Mouse (Mus musculus) myocyte (in vitro differentiated cells): ENCODE measurements at regions not wholly inside any gene's neighbourhood (a gene's known extent, or its start where the extent isn't known, plus 50 kb on each side); places are given as distances from the start of the nearest gene placed in this dataset.

ENCODE experiments used
- H3K27me3 ChIP-seq: one replicate; pipeline ENCODE4 v1.6.1; 2011; ENCODE audit not compliant: control insufficient read depth, insufficient read depth, insufficient read length
- H3K36me3 ChIP-seq: one replicate; pipeline ENCODE4 v1.6.1; 2011; ENCODE audit not compliant: control insufficient read depth, insufficient read depth
- H3K4me2 ChIP-seq: one replicate; pipeline ENCODE4 v1.6.1; 2011; ENCODE audit warnings: low read depth, control low read depth
- H3K4me3 ChIP-seq: one replicate; pipeline ENCODE4 v1.5.1; 2011; ENCODE audit warnings: mild to moderate bottlenecking, control low read depth, moderate library complexity
- H3K79me2 ChIP-seq: one replicate; pipeline ENCODE4 v1.6.1; 2011; ENCODE audit not compliant: control insufficient read depth, insufficient read depth
- H3ac ChIP-seq: one replicate; pipeline ENCODE4 v1.6.1; 2011; ENCODE audit not compliant: control insufficient read depth, insufficient read length
- CEBPB ChIP-seq: IDR thresholded peaks from 2 replicates; pipeline ENCODE4 v1.6.1; 2011; ENCODE audit warnings: mild to moderate bottlenecking, moderate library complexity; ENCODE audit not compliant: poor library complexity, insufficient read depth, severe bottlenecking
- E2F4 ChIP-seq: IDR thresholded peaks from one replicate; pipeline ENCODE4 v1.6.1; 2011; ENCODE audit warnings: mild to moderate bottlenecking, control low read depth, moderate library complexity; ENCODE audit not compliant: insufficient read depth
- MAX ChIP-seq: IDR thresholded peaks from one replicate; pipeline ENCODE4 v1.6.1; 2011; ENCODE audit warnings: low read depth, mild to moderate bottlenecking, control low read depth
- MYOD1 ChIP-seq, 3 experiments: IDR thresholded peaks; one replicate each; pipeline ENCODE4 v1.6.1; 2011; ENCODE audit warnings: control low read depth in 2 of 3, low read depth in 2 of 3, mild to moderate bottlenecking in 2 of 3, moderate library complexity in 1 of 3; ENCODE audit not compliant: insufficient read length in 2 of 3, control insufficient read depth in 1 of 3
- MYOG ChIP-seq, 3 experiments: IDR thresholded peaks; one replicate each; pipeline ENCODE4 v1.6.1; 2011; ENCODE audit warnings: control low read depth in 2 of 3, low read depth in 2 of 3, mild to moderate bottlenecking in 2 of 3; ENCODE audit not compliant: insufficient read length in 2 of 3, control insufficient read depth in 1 of 3, insufficient read depth in 1 of 3
- POLR2A ChIP-seq: IDR thresholded peaks from one replicate; pipeline ENCODE4 v1.6.1; 2011; ENCODE audit warnings: low read depth, mild to moderate bottlenecking, control low read depth, moderate library complexity; ENCODE audit not compliant: insufficient read length
- POLR2AphosphoS2 ChIP-seq: IDR thresholded peaks from one replicate; pipeline ENCODE4 v1.6.1; 2011; ENCODE audit warnings: low read depth, control low read depth; ENCODE audit not compliant: insufficient read length
- REST ChIP-seq: IDR thresholded peaks from one replicate; pipeline ENCODE4 v1.6.1; 2011; ENCODE audit warnings: mild to moderate bottlenecking, control low read depth, moderate library complexity; ENCODE audit not compliant: insufficient read depth, insufficient read length
- SRF ChIP-seq: IDR thresholded peaks from one replicate; pipeline ENCODE4 v1.6.1; 2011; ENCODE audit warnings: low read depth; ENCODE audit not compliant: control insufficient read depth, insufficient read length
- TCF12 ChIP-seq: IDR thresholded peaks from one replicate; pipeline ENCODE4 v1.6.1; 2011; ENCODE audit warnings: mild to moderate bottlenecking, control low read depth; ENCODE audit not compliant: poor library complexity, insufficient read depth, severe bottlenecking
- TCF3 ChIP-seq: IDR thresholded peaks from one replicate; pipeline ENCODE4 v1.6.1; 2011; ENCODE audit warnings: low read depth, control low read depth; ENCODE audit not compliant: insufficient read length
- USF1 ChIP-seq: IDR thresholded peaks from one replicate; pipeline ENCODE4 v1.6.1; 2011; ENCODE audit warnings: low read depth, mild to moderate bottlenecking, control low read depth, moderate library complexity

DNA sequence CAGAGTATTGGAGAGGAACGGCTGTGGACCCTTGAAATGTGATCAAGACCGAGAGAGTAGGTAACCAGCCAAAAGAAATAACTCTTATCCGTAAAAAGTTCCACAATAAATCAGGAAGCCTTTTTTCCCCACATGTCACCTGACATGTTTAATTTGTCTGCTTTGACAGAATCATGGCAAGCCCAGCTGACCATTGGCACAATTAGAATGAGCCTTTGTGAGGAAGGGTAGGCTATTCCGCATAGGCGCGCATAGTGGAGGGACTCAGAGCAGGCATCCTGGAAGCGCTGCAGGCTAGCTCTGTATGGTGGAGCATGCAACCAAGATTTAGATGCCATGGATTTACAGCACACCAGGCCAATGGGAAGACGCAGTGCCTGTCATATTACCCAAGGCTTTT is 316.5 kb upstream of the Npvf start:
- H3K27me3 ChIP-seq, result peaks cover 9% of the 10 kb centered on the region
- no peaks in the 10 kb centered on the region for H3K79me2 ChIP-seq
- H3ac ChIP-seq, result no peak overlapping the region
- H3K36me3 ChIP-seq, result no peaks in the 10 kb centered on the region
- H3K4me2 ChIP-seq, result no peak overlapping the region
- no peak overlapping the region for H3K4me3 ChIP-seq
- TF ChIP-seq MYOD1 (IDR thresholded peaks at IDR 0.05; ENCODE audit: control insufficient read depth in 1 of 3, insufficient read length in 2 of 3, low read depth in 2 of 3) (no peak), CEBPB (no peak), MYOG (IDR thresholded peaks at IDR 0.05; ENCODE audit: control insufficient read depth in 1 of 3, insufficient read depth in 1 of 3, insufficient read length in 2 of 3, low read depth in 2 of 3) (no peak), POLR2A (no peak), USF1 (no peak), TCF3 (no peak), SRF (no peak), POLR2AphosphoS2 (no peak), E2F4 (no peak), TCF12 (no peak), MAX (no peak)

DNA sequence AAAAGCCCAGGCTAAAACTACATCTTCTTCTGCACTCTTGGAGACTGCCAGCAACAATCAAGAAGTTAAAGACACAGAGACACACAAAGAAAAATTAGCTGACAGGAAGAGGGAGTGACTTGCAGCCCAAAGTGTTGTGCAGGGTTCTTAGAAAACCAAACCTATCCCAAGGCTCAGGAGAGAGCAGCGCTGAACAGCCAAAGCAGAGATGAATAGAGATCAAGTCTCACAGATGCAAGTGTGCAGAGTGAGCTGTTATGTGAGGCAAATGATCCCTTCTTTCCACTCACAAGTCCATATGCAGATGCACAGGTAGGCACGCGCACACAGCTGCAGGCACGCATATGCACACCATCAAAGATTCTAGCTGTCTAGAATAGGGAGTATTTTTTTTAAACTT is 318.0 kb upstream of the Npvf start:
- no peak overlapping the region for H3ac ChIP-seq
- H3K4me2 ChIP-seq, result no peak overlapping the region
- H3K36me3 ChIP-seq, result no peaks in the 10 kb centered on the region
- no peak overlapping the region for H3K4me3 ChIP-seq
- TF ChIP-seq MYOD1 (IDR thresholded peaks at IDR 0.05; ENCODE audit: control insufficient read depth in 1 of 3, insufficient read length in 2 of 3, low read depth in 2 of 3) (no peak), USF1 (no peak), MAX (no peak), E2F4 (no peak)
- peaks cover 5% of the 10 kb centered on the region for H3K27me3 ChIP-seq
- no peaks in the 10 kb centered on the region for H3K79me2 ChIP-seq

DNA sequence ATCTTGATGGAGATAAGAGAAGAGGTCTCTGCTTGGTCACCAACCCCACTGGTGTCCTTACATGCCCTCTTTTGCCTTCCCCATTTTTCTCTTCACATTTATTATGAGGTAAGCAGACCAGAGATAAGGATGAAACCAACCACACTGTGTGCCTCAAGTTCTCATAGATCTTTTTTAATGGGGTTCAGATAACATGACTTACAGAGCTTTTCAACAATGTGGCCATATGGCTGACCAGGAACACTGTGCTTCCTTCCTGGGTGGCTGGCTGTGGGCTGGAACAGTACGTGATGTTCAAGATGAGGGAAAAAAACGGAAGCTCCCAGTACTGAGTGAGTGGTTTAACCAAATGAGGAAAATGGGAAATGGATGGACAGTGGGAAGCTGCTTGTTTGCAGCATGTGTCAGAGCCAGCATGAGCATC is 319.0 kb upstream of the Npvf start:
- no peak for TF ChIP-seq MAX
- TF ChIP-seq POLR2A, result no peak
- TF ChIP-seq TCF12, result no peak
- TF ChIP-seq SRF, result no peak
- no peak for TF ChIP-seq TCF3
- no peak for TF ChIP-seq POLR2AphosphoS2
- TF ChIP-seq MYOD1 (IDR thresholded peaks at IDR 0.05; ENCODE audit: control insufficient read depth in 1 of 3, insufficient read length in 2 of 3, low read depth in 2 of 3), result no peak
- TF ChIP-seq MYOG (IDR thresholded peaks at IDR 0.05; ENCODE audit: control insufficient read depth in 1 of 3, insufficient read depth in 1 of 3, insufficient read length in 2 of 3, low read depth in 2 of 3), result no peak
- no peak for TF ChIP-seq CEBPB
- no peak for TF ChIP-seq E2F4
- TF ChIP-seq REST, result no peak
- no peak for TF ChIP-seq USF1

DNA sequence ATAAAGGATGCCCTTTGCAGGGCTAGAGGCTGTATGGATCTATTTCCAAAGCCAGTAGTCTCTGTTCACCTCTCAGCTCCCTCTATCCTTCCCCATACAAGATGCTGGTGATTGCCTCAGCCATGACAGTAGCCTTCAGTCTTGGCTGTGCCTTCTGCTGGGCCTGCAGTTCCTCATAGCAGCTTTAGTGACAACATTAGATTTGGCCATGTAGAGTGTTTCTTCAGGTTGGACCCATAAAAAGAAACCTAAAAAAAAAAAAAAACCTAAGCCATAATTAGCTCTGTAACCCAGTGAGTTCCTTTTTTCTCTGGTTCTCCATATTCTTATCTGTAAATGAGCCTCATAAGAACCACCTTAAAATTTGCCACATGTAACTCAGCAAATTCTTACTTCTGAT is 319.6 kb upstream of the Npvf start:
- Histone ChIP-seq H3K4me2 (no peak overlapping the region), H3K4me3 (no peak overlapping the region), H3K79me2 (no peaks in the 10 kb centered on the region), H3K36me3 (no peaks in the 10 kb centered on the region), H3ac (no peak overlapping the region), H3K27me3 (peaks cover 5% of the 10 kb centered on the region)
- TF ChIP-seq MYOD1 (IDR thresholded peaks at IDR 0.05; ENCODE audit: control insufficient read depth in 1 of 3, insufficient read length in 2 of 3, low read depth in 2 of 3) (no peak), TCF3 (no peak), POLR2A (no peak), CEBPB (no peak), E2F4 (no peak), MYOG (IDR thresholded peaks at IDR 0.05; ENCODE audit: control insufficient read depth in 1 of 3, insufficient read depth in 1 of 3, insufficient read length in 2 of 3, low read depth in 2 of 3) (no peak), TCF12 (no peak), SRF (no peak), POLR2AphosphoS2 (no peak), REST (no peak), USF1 (no peak), MAX (no peak)

More for the DNA sequence above, 319.0 kb upstream of the Npvf start:
- Histone ChIP-seq H3ac (no peak overlapping the region), H3K79me2 (no peaks in the 10 kb centered on the region), H3K4me2 (no peak overlapping the region), H3K27me3 (peaks cover 5% of the 10 kb centered on the region), H3K36me3 (no peaks in the 10 kb centered on the region), H3K4me3 (no peak overlapping the region)

DNA sequence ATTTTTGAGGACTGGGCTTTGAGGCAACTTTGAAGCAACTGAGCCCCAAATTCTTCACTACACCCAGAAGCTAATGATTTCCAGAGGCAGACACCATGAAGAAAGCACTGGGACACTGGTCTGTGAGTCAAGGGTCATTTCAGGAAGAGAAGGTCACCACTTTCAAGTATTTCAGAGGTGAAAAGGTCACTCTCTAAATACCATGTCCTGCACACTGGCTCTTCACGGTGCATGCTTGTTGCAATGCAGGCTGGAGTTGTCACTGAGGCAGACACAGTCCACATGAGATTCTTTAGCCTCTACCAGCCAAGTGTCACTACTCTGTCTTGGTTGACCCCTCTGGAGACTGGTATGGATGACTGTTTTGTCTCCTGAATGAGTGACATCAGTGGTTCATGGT is 320.7 kb upstream of the Npvf start:
- Histone ChIP-seq H3K79me2 (no peaks in the 10 kb centered on the region), H3K27me3 (no peaks in the 10 kb centered on the region), H3K4me2 (no peak overlapping the region), H3K36me3 (no peaks in the 10 kb centered on the region), H3ac (no peak overlapping the region), H3K4me3 (no peak overlapping the region)
- TF ChIP-seq TCF12 (no peak), E2F4 (no peak), MAX (no peak), MYOG (IDR thresholded peaks at IDR 0.05; ENCODE audit: control insufficient read depth in 1 of 3, insufficient read depth in 1 of 3, insufficient read length in 2 of 3, low read depth in 2 of 3) (no peak)
